Mouse (Mus musculus) stomach, postnatal 0 days (tissue): Measurements from ENCODE around the gene Actl6b. TPM values are rescaled to one million over a fixed set of nuclear protein-coding genes. Genes with fewer than 3 reads are reported as not detected.

Experiments
- ATAC-seq: fragments of 200-750 bp; cut with Nextera tagmentation; 2 replicates; pipeline ENCODE4 v1.8.0; 2017; ENCODE audit not compliant: low FRiP score, low TSS enrichment
- DNase-seq: peaks from one replicate; pipeline ENCODE4 v3.0.0-alpha.2; 2016; ENCODE audit warnings: low spot score
- H3K27ac ChIP-seq: fragments of 300-500 bp; sonication (generic); replicated peaks from 2 replicates; pipeline ENCODE4 v1.5.1; 2014; ENCODE audit warnings: mild to moderate bottlenecking, control low read depth
- H3K27me3 ChIP-seq: fragments of 300-500 bp; sonication (generic); 2 replicates; pipeline ENCODE4 v1.6.1; 2014; ENCODE audit warnings: low read length; ENCODE audit not compliant: control insufficient read depth, insufficient read depth
- H3K36me3 ChIP-seq: fragments of 300-500 bp; sonication (generic); 2 replicates; pipeline ENCODE4 v1.6.1; 2014; ENCODE audit warnings: low read length, mixed read lengths; ENCODE audit not compliant: control insufficient read depth, insufficient read depth
- H3K4me1 ChIP-seq: fragments of 300-500 bp; sonication (generic); replicated peaks from 2 replicates; pipeline ENCODE4 v1.6.1; 2014; ENCODE audit warnings: antibody characterized with exemption; ENCODE audit not compliant: control insufficient read depth, insufficient read depth
- H3K4me2 ChIP-seq: fragments of 300-500 bp; sonication (generic); replicated peaks from 2 replicates; pipeline ENCODE4 v1.6.1; 2014; ENCODE audit warnings: low read depth, mild to moderate bottlenecking, control low read depth, moderate library complexity
- H3K4me3 ChIP-seq: fragments of 300-500 bp; sonication (generic); 2 replicates; pipeline ENCODE4 v1.5.1; 2014; ENCODE audit warnings: low read depth, low read length, control low read depth
- H3K9ac ChIP-seq: fragments of 300-500 bp; sonication (generic); 2 replicates; pipeline ENCODE4 v1.6.1; 2014; ENCODE audit warnings: mild to moderate bottlenecking, low read length, control low read depth, mixed read lengths
- H3K9me3 ChIP-seq: fragments of 300-500 bp; sonication (generic); 2 replicates; pipeline ENCODE4 v1.6.1; 2016; ENCODE audit warnings: low read length; ENCODE audit not compliant: control insufficient read depth
- CTCF ChIP-seq: IDR thresholded peaks from 2 replicates; pipeline ENCODE4 v1.5.1; 2016; ENCODE audit warnings: antibody characterized with exemption, low read depth, mild to moderate bottlenecking, moderate library complexity
- EP300 ChIP-seq: optimal IDR thresholded peaks from 2 replicates; pipeline ENCODE3; 2016; ENCODE audit warnings: antibody characterized with exemption
- WGBS: fragments of 180-500 bp; shearing (Covaris S2); extraction: QIAGEN DNeasy Blood & Tissue Kit; methylation state at CpG from one replicate; pipeline ENCODE4 v1.1.7; 2014; 5-methylcytosine and 5-hydroxymethylcytosine counted together
- polyA plus RNA-seq: library from polyadenylated mRNA; unstranded; fragments of >200 nt; fragmentation: Nextera tagmentation; extraction: Ambion mirVana; gene quantifications from 2 replicates; pipeline ENCODE4 v1.2.1, GENCODE M21; 2015

The Actl6b gene
- polyA plus RNA-seq, 1 experiment from 2014 or later: 2.3 TPM

DNA sequence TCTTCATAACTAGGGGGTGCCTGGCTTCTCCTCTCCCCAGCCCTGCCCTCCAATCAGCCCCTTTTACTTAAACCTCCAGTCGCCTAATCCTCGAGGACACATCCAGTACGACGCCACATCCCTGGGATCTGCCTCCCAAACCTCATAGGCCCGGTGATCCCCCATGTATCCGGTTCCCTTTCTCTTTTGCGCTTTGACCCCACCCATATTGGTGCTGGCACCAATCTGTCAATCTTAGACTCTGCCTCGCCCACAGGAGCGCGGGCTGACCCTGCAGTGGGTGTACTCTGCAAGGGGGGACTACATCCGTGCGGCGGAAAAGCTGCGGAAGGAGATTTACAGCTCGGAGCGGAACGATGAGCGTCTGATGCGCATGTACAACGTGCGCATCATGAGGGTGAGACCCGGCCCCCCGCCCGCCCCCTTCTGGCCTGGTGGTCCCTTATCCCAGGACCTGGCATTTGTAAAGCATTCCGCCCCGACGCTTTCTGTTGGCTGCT is 30.4 kb downstream of the Actl6b start:
- Histone ChIP-seq H3K4me3 (peak overlapping the region; percentile 34), H3K4me1 (no peaks in the 10 kb centered on the region), H3K9me3 (no peaks in the 10 kb centered on the region), H3K4me2 (peak overlapping the region; percentile 48), H3K9ac (0 out of 2 replicates have a peak overlapping the region, but pooled peaks have one; percentile 1), H3K27me3 (no peaks in the 10 kb centered on the region), H3K36me3 (no peaks in the 10 kb centered on the region), H3K27ac (no peak overlapping the region)
- ATAC-seq (peak; percentile 58; the same call in 1 of the 2 replicates), DNase-seq (peak; percentile 43)
- 14% methylated on average over 27 of the region's 27 CpGs for WGBS
- TF ChIP-seq EP300 (no peak), CTCF (peak; percentile 29; the same call in 1 of the 2 replicates)

GRCm38 (mm10) chr5:137584976-137585375 is 31.7 kb downstream of the Actl6b start:
- peak; percentile 75 for TF ChIP-seq CTCF
- TF ChIP-seq EP300: no peak
- DNase-seq: peak; percentile 54
- no peak overlapping the region for H3K9ac ChIP-seq
- H3K4me1 ChIP-seq: no peaks in the 10 kb centered on the region
- H3K27ac ChIP-seq: no peak overlapping the region
- peak; percentile 39; the same call in 1 of the 2 replicates for ATAC-seq
- H3K4me2 ChIP-seq: no peak overlapping the region
- H3K4me3 ChIP-seq: no peak overlapping the region
- 26% methylated on average over 8 of the region's 8 CpGs for WGBS
- no peaks in the 10 kb centered on the region for H3K27me3 ChIP-seq
- no peaks in the 10 kb centered on the region for H3K36me3 ChIP-seq
- H3K9me3 ChIP-seq: no peaks in the 10 kb centered on the region

DNA sequence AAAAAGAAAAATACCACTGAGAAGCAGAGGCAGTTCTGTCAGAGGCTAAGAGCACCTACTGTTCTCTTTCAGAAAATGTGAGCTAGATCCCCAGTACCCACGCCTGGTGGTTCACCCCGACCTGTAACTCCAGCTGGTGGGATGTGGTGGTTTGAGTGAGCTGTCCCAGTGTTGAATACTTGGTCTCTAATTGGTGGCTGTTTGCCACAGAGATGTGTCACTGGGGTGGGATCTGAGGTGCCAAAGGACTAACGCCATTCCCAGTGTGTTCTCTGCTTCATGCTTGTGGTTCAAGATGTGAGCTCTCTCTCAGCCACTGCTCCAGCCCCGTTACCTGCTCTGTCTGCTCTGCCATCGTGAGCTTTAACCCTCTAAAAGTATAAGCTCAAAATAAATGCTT is 37.2 kb downstream of the Actl6b start:
- H3K4me3 ChIP-seq: no peak overlapping the region
- no peaks in the 10 kb centered on the region for H3K27me3 ChIP-seq
- no peak overlapping the region for H3K27ac ChIP-seq
- no peak for ATAC-seq
- no peaks in the 10 kb centered on the region for H3K9me3 ChIP-seq
- H3K4me2 ChIP-seq: no peak overlapping the region
- no peak overlapping the region for H3K9ac ChIP-seq
- WGBS: 73% methylated on average over 5 of the region's 5 CpGs
- no peaks in the 10 kb centered on the region for H3K36me3 ChIP-seq
- H3K4me1 ChIP-seq: no peaks in the 10 kb centered on the region
- no peak for TF ChIP-seq EP300
- no peak for TF ChIP-seq CTCF
- no peak for DNase-seq

DNA sequence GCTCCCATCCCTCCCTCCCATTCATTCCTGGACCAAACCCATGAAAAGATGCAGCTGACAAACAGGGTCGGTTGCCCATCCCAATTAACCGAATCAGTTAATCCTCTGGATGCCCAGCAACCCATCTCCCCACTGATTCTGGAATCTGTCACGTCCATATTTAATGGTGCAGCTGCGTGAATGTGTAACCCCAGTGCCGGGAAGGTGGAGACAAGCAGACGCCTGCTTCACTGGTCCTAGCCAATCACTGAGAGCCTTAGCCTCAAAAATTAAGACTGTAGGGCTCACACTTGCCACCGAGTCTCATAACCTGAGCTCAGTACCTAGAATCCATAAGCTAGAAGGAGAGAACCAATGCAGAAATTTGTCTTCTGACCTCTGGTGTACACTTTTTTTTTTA is 42.6 kb downstream of the Actl6b start:
- ATAC-seq (no peak), DNase-seq (no peak)
- Histone ChIP-seq H3K4me3 (no peak overlapping the region), H3K4me2 (no peak overlapping the region), H3K36me3 (no peaks in the 10 kb centered on the region), H3K27ac (no peak overlapping the region), H3K4me1 (peaks cover 7% of the 10 kb centered on the region), H3K27me3 (no peaks in the 10 kb centered on the region), H3K9me3 (no peaks in the 10 kb centered on the region), H3K9ac (no peak overlapping the region)
- TF ChIP-seq EP300 (no peak), CTCF (no peak)
- WGBS: 75% methylated on average over 7 of the region's 7 CpGs

DNA sequence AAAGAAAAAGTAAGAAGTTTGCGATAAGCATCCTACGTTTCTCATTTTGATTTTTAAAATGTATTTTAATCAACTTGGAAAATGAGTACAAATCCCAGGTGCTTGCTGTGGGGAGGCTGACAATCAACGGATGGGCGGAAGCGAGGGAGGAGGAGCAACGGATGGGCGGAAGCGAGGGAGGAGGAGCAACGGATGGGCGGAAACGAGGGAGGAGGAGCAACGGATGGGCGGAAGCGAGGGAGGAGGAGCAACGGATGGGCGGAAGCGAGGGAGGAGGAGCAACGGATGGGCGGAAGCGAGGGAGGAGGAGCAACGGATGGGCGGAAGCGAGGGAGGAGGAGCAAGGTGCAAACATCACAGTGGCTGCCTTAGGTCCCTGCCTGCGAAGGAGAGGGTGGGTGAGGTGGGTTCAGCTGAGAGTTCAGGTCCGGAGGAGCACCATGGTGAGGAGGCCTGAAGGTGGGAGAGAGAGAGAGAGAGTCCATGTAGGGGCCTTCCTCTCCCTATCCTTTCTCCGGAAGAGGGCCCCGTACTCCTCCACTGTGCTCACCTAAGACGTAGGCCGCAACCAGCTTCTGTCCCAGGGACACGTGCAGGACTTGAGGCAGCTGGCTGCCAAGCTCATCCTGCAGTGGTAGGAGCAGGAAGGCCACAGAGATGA is 43.4 kb downstream of the Actl6b start:
- Histone ChIP-seq H3K4me2 (0 out of 2 replicates have a peak overlapping the region, but pooled peaks have one; percentile 15), H3K27me3 (no peaks in the 10 kb centered on the region), H3K4me1 (peaks cover 7% of the 10 kb centered on the region), H3K4me3 (no peak overlapping the region), H3K9me3 (no peaks in the 10 kb centered on the region), H3K27ac (no peak overlapping the region), H3K36me3 (no peaks in the 10 kb centered on the region), H3K9ac (no peak overlapping the region)
- DNase-seq: no peak
- no peak for TF ChIP-seq EP300
- TF ChIP-seq CTCF: no peak
- 34% methylated on average over 23 of the region's 30 CpGs for WGBS
- ATAC-seq: no peak

DNA sequence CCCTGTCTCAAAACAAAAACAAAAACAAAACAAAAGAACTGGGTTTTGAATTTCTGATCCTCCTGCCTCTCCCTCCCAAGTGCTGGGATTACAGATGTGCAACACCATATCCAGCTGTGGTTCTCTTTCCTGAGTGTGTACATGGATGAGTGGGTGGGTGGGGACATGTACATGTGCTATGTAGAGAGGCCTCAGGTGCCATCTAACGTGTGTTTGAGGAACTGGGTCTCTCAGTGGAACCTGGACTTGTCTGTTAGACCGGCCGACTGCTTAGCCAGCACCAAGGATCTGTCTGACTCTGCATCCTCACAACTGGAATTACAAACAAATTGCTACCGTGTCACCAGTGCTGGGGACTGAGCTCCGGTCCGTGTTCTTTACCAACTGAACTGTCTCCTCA is 44.3 kb downstream of the Actl6b start:
- TF ChIP-seq EP300: no peak
- TF ChIP-seq CTCF: no peak
- H3K27me3 ChIP-seq: no peaks in the 10 kb centered on the region
- H3K4me2 ChIP-seq: no peak overlapping the region
- DNase-seq: no peak
- H3K4me3 ChIP-seq: no peak overlapping the region
- no peaks in the 10 kb centered on the region for H3K9me3 ChIP-seq
- ATAC-seq: no peak
- H3K36me3 ChIP-seq: no peaks in the 10 kb centered on the region
- 93% methylated on average over 6 of the region's 6 CpGs for WGBS
- no peak overlapping the region for H3K27ac ChIP-seq
- no peak overlapping the region for H3K9ac ChIP-seq
- peaks cover 7% of the 10 kb centered on the region for H3K4me1 ChIP-seq
